Mouse (Mus musculus): ENCODE results near the gene 5830473C10Rik. TPM values are rescaled to one million over a fixed set of nuclear protein-coding genes. Genes with fewer than 3 reads are reported as not detected.

Gene 5830473C10Rik
- polyA plus RNA-seq, 1 experiment = not detected

DNA sequence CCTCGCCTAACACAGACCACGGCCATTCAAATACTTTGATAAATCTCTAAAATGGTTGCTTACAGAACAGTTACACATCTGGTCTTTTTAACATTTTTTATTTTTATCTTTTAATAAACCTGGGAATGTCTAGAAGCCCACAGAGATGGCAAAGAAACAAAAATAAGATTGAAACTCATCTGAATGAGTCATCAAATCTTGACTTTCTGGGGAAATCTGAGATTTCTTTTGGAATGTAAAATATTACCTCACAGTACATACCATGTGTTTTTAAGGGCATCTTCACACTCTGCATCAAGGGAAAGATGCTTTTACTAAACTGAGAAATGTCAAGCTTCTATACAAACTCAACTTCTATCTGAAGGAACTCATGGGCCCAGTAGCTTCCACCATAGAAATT, 60.4 kb downstream of the 5830473C10Rik start:
- H3K4me3 ChIP-seq (ENCODE audit: insufficient read depth, low read depth, low read length) = no peak overlapping the region
- H3K4me1 ChIP-seq (ENCODE audit: control insufficient read depth, insufficient read depth, insufficient read length, low read length) = no peaks in the 10 kb centered on the region
- H3K27ac ChIP-seq (replicated peaks; ENCODE audit: low read depth, low read length) = no peak overlapping the region

DNA sequence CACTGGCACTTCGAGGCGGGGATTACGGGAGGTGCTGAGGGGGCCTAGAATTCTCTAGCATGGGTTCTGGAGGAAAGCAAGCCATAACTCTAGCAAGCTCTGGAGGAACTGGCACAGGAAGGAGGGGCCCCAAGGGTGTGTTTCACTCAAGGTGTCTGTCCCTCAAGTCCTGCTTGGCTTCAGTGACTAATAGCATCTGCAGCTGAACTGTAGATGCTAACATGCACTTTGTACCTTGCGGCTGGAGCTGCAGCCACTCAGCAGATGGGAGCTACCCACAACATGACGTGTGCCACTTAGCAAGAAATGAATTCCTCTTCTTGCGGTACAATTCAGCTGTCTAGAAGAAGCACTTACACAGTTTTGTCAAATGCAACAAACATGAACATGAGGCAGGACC, 60.8 kb downstream of the 5830473C10Rik start:
- Histone ChIP-seq H3K4me3 (ENCODE audit: insufficient read depth, low read depth, low read length) (no peak overlapping the region), H3K27ac (replicated peaks; ENCODE audit: low read depth, low read length) (no peak overlapping the region), H3K4me1 (ENCODE audit: control insufficient read depth, insufficient read depth, insufficient read length, low read length) (no peaks in the 10 kb centered on the region)

DNA sequence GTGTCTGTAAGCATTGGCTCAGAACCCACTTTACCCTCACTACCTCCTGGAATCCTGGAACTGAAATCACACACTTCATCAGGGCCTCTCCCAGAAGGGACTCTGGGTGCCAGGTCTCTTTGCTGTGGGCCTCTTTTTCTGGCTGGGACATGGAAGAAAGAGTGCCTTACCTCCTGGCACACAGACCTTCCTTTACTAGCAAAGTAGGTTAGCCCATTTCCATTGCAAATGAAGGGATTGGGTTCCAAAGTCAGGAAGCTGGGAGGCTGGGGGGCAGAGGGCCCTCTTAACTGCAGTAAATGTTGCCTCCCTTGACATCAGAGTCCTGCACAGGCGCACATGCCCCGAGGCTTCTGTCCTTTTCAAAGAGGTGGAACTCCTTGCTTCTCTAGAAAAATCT, 62.3 kb downstream of the 5830473C10Rik start:
- no peak overlapping the region for H3K4me3 ChIP-seq (ENCODE audit: insufficient read depth, low read depth, low read length)

DNA sequence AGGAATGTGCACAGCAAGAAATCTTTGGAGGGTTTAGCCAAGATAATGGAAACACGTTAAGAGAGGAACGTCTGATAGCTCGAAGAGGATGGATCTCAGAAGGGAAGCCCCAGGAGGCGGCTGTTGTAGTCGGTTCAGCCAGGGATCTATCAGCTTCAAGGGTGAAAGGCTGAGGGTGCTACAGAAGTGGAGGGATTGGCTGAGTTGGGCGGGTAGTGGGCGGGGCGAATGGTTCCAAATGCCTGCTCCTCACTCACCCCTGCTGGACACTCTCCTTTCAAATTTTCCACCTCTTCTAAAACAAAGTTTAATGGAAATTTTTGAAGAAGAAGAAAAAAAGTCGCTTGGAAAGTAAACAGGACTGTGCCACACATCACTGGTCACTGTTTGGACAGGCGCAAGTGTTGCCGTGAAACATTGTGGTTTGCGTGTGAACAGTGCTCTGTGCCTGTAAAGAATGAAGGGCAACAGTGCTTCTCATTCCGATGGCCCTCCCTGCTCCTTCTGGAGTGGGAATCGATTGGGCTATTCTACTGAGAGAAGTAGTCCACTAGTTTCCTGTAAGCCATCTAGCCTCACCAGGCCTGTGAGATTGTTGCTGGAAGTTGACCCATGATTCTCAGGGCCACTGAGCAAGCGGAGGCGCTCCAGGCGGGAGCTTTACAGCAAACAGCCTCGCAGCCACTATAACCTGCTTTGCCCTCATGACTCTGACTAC, 64.0 kb downstream of the 5830473C10Rik start:
- no peak overlapping the region for H3K4me3 ChIP-seq (ENCODE audit: insufficient read depth, low read depth, low read length)
- H3K27ac ChIP-seq (replicated peaks; ENCODE audit: low read depth, low read length) = no peak overlapping the region
- H3K4me1 ChIP-seq (ENCODE audit: control insufficient read depth, insufficient read depth, insufficient read length, low read length) = no peaks in the 10 kb centered on the region

More for the DNA sequence above, 62.3 kb downstream of the 5830473C10Rik start:
- no peak overlapping the region for H3K27ac ChIP-seq (replicated peaks; ENCODE audit: low read depth, low read length)
- H3K4me1 ChIP-seq (ENCODE audit: control insufficient read depth, insufficient read depth, insufficient read length, low read length) = no peaks in the 10 kb centered on the region

DNA sequence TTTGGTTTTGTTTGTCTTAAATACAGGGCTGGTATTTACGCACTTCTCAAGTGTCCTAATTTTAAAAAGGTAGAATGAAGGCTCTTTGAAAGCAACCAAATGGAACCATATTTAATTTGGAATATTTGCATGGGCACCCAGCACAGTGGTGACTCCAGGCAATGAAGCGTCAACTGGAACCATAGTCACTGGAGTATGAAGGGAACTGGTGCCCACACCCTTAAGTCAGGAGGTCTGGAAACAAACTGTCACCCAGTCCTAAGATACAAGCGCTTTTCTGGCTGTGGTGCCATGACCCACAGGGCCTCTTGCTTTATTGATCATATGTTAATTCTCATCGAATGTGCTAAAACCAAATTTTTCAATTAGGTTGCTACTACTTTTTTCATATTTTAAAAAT, 66.5 kb downstream of the 5830473C10Rik start:
- Histone ChIP-seq H3K4me1 (ENCODE audit: control insufficient read depth, insufficient read depth, insufficient read length, low read length) (no peaks in the 10 kb centered on the region), H3K27ac (replicated peaks; ENCODE audit: low read depth, low read length) (no peak overlapping the region), H3K4me3 (ENCODE audit: insufficient read depth, low read depth, low read length) (no peak overlapping the region)

DNA sequence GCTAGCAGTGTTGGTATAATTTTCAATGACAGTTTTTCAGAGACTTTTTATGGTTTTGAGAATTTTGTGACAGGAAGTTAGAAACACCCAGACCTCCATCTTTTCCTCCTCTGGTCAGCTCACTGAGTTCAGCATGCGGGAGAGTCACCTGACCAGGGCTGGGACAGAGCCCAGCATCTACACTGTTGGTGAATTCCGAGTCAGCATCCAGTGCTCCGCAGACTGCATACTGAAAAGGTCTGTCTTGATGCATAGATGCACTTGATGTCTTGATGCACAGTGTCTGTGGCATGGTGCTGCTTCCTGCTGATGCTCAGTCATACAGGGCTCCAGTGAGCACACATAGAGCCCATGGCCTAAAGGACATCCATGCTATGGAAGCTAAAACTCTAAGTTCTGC, 67.1 kb downstream of the 5830473C10Rik start:
- H3K4me3 ChIP-seq (ENCODE audit: insufficient read depth, low read depth, low read length) = no peak overlapping the region
- H3K4me1 ChIP-seq (ENCODE audit: control insufficient read depth, insufficient read depth, insufficient read length, low read length) = no peaks in the 10 kb centered on the region
- H3K27ac ChIP-seq (replicated peaks; ENCODE audit: low read depth, low read length) = no peak overlapping the region

DNA sequence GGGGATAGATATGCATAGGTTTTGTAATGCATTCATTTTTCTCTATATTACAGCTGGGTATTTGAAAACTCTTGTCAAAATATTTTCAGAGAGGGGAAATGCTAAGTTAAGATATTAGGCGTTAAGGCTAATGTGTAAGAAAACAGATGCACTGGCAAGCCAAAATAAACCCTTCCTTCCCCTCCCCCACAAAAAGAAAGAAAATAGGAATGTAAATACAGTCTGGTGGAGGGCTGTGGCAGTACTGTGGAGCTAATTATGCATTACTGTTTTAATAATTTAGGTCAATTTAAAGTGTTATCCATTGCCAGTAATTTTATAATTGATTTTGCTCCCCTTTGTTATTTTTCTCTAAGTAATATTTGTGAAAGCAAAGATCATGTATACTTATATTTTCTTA, 67.6 kb downstream of the 5830473C10Rik start:
- H3K27ac ChIP-seq (replicated peaks; ENCODE audit: low read depth, low read length) = no peak overlapping the region
- no peaks in the 10 kb centered on the region for H3K4me1 ChIP-seq (ENCODE audit: control insufficient read depth, insufficient read depth, insufficient read length, low read length)
- H3K4me3 ChIP-seq (ENCODE audit: insufficient read depth, low read depth, low read length) = no peak overlapping the region

DNA sequence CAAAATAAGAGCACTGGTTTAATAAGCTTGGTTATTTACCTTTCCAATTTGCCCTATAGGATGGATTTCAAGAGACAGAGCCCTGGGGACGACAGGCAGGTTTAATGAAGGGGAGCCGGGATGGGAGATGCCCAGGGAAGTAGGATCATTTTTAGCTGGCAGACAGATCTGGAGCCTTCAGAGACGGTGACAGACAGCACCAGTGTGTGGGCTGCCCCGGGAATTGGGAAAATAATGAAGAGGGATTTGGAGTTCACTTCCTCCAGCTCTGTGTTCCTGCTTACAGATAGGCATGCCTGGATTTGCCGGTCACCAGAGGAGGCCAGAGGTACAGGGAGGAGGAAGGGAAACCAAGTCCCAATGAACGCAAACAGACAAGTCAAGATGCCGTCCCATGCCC, 74.0 kb downstream of the 5830473C10Rik start:
- no peaks in the 10 kb centered on the region for H3K4me1 ChIP-seq (ENCODE audit: control insufficient read depth, insufficient read depth, insufficient read length, low read length)
- no peak overlapping the region for H3K4me3 ChIP-seq (ENCODE audit: insufficient read depth, low read depth, low read length)
- H3K27ac ChIP-seq (replicated peaks; ENCODE audit: low read depth, low read length) = no peak overlapping the region

DNA sequence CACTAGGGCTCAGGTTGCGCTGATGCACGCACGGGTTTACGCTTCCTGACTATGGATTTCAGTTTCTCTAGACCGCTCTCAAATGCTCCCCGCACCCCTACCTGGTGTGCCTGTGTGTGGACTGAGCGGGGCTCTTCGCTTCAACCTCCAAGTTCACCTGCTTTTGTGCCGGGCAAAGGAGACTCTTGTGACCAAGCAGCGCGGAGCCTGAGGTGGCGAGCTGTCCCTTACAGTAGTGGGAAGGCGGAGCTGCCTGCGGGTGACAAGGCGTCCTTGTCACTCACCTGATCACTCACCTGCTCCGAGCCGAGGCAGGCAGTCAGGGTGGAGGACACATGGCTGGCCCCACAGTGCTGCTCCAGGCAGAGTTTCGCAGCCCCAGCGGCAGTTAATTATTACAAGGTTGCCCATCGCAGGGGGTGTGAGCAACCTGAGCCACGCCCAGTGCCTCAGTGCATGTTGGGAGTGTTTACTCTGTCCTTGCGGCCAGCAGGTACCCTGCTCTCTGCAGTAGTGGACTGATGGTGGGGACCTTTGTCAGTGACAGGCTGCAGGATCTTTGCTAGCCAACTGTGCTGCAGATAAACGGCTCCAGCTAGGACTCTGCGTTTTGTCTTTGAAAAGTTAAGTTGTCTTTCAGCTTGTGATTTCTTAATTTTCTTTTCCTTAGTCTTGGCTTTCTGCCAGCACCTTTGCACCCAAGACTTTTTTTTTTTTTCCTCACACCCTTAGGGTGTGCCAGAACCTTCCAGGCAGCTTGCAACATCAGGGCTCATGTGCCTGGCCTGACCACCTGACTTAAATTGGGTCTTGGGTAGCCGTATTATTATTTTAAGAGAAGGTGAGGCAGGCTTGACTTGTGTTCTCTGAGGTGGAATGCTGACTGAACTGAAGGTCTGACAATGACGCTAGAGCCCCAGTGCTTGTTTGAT, 79.6 kb downstream of the 5830473C10Rik start, which contains the start of gene Rassf6:
Gene Rassf6, minus strand, starts transcription at position 372 of the 932 bp plus-strand sequence.
- no peaks in the 10 kb centered on the region for H3K4me1 ChIP-seq (ENCODE audit: control insufficient read depth, insufficient read depth, insufficient read length, low read length)
- H3K27ac ChIP-seq (replicated peaks; ENCODE audit: low read depth, low read length) = peak within 1 kb of the TSS; percentile 47; the same call in 1 of the 2 replicates
- peak within 1 kb of the TSS; percentile 71 for H3K4me3 ChIP-seq (ENCODE audit: insufficient read depth, low read depth, low read length)

DNA sequence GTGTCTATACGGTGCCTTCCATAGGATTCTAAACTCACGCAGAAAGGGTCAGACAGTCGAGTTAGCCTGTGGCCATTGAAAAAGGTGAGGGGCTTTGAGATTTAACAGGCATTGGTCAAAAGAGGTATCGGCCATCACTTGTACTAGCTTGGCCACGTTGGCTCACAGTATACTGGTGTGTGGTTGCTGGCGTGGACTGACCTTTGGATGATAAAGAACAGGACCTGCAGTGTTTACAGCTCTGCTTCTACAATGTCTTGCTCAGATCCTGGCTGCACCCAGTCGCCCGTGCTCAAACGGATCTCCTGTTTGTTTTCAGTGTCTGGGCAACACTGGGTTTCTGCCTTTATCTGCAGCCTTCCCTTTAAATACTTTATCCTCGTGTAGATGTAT, 80.3 kb downstream of the 5830473C10Rik start:
- Histone ChIP-seq H3K27ac (replicated peaks; ENCODE audit: low read depth, low read length) (peak overlapping the region; percentile 47; the same call in 1 of the 2 replicates), H3K4me3 (ENCODE audit: insufficient read depth, low read depth, low read length) (peak overlapping the region; percentile 26; the same call in 1 of the 2 replicates), H3K4me1 (ENCODE audit: control insufficient read depth, insufficient read depth, insufficient read length, low read length) (no peaks in the 10 kb centered on the region)

DNA sequence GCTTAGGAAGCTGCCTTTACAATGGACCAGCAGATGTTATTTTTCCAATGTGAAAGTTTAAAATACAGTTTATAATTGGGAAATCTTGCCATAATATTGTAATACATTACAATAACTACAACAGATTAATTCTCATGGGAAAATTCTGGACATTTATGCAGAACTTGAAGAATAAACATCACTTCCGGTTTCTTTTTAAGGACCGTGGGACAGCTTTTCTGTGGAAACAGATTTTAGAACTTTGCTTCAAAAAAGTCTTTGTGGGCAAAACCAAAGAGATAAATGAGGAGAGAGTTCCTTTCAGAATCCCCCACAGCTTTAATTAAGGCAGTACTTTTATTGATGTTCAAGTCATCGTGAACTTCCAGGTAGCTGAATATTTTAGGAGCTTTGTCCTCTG, 84.7 kb downstream of the 5830473C10Rik start:
- no peaks in the 10 kb centered on the region for H3K4me1 ChIP-seq (ENCODE audit: control insufficient read depth, insufficient read depth, insufficient read length, low read length)
- no peak overlapping the region for H3K27ac ChIP-seq (replicated peaks; ENCODE audit: low read depth, low read length)
- no peak overlapping the region for H3K4me3 ChIP-seq (ENCODE audit: insufficient read depth, low read depth, low read length)

DNA sequence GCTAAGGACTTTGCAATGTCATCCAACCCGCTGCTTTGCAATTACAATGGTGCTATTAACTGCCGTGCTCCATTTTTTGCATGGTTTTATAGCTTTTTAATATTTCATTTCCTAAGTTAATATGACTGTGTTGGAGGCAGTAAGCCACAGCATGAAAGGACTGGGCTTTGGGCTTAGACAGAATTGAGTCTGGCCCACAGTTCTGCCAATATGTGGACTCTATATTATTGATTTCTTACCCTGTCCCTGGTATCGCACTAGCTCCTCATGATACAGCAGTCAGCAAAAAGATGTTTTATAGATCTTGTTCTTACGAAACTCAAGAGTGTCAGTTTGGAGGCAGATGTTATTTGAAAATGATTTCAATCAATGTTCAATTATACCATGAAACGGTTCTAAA, 85.5 kb downstream of the 5830473C10Rik start:
- H3K4me1 ChIP-seq (ENCODE audit: control insufficient read depth, insufficient read depth, insufficient read length, low read length) = no peaks in the 10 kb centered on the region

More for the DNA sequence above, 85.5 kb downstream of the 5830473C10Rik start:
- Histone ChIP-seq H3K27ac (replicated peaks; ENCODE audit: low read depth, low read length) (no peak overlapping the region), H3K4me3 (ENCODE audit: insufficient read depth, low read depth, low read length) (no peak overlapping the region)

Other genes starting within 250 kb of the 5830473C10Rik start
- 28.7 and 31.2 TPM in 2 replicates for gene Ankrd17, start 194.5 kb upstream of the 5830473C10Rik start, polyA plus RNA-seq (2012; ENCODE audit: insufficient read depth, insufficient read length, missing spikeins)
- gene Gm9958, start 193.9 kb upstream of the 5830473C10Rik start, polyA plus RNA-seq (2012; ENCODE audit: insufficient read depth, insufficient read length, missing spikeins) = 0.88 and 1.6 TPM in 2 replicates
- gene Alb, start 100.2 kb upstream of the 5830473C10Rik start, polyA plus RNA-seq (2012; ENCODE audit: insufficient read depth, insufficient read length, missing spikeins) = 5.0 and 25.8 TPM in 2 replicates
- not detected in 2 replicates for gene Afp, start 70.4 kb upstream of the 5830473C10Rik start, polyA plus RNA-seq (2012; ENCODE audit: insufficient read depth, insufficient read length, missing spikeins)
- not detected in 2 replicates for gene Afm, start 42.2 kb upstream of the 5830473C10Rik start, polyA plus RNA-seq (2012; ENCODE audit: insufficient read depth, insufficient read length, missing spikeins)
- gene Rassf6, start 79.5 kb downstream of the 5830473C10Rik start, polyA plus RNA-seq (2012; ENCODE audit: insufficient read depth, insufficient read length, missing spikeins) = 14.0 and 17.0 TPM in 2 replicates
- gene Cxcl5, start 198.3 kb downstream of the 5830473C10Rik start, polyA plus RNA-seq (2012; ENCODE audit: insufficient read depth, insufficient read length, missing spikeins) = not detected in 2 replicates
- gene Ppbp, start 207.4 kb downstream of the 5830473C10Rik start, polyA plus RNA-seq (2012; ENCODE audit: insufficient read depth, insufficient read length, missing spikeins) = 1.6 and 7.1 TPM in 2 replicates
- gene Pf4, start 211.3 kb downstream of the 5830473C10Rik start, polyA plus RNA-seq (2012; ENCODE audit: insufficient read depth, insufficient read length, missing spikeins) = 45.4 and 76.2 TPM in 2 replicates
- gene Cxcl3, start 225.0 kb downstream of the 5830473C10Rik start, polyA plus RNA-seq (2012; ENCODE audit: insufficient read depth, insufficient read length, missing spikeins) = not detected in 2 replicates
- not detected in 2 replicates for gene Cxcl15, start 233.4 kb downstream of the 5830473C10Rik start, polyA plus RNA-seq (2012; ENCODE audit: insufficient read depth, insufficient read length, missing spikeins)